Mouse (Mus musculus) thymus, postnatal 14 days (tissue): ENCODE measurements around the gene Rps28.
A peak's percentile ranks its signal among the peaks of the same experiment; 100 is the strongest.

Experiments used
- DNase-seq: peaks from one replicate; pipeline ENCODE4 v3.0.0; 2021

The Rps28 gene

GRCm38 (mm10) chr17:33811142-33811516 lies 13.2 kb downstream of the Rps28 start:
- no peak for DNase-seq

GRCm38 (mm10) chr17:33810334-33811141 lies 13.8 kb downstream of the Rps28 start, which contains the start of gene Kank3:
Gene Kank3, plus strand, starts transcription at chr17:33810519.
- DNase-seq: peak; percentile 88

DNA sequence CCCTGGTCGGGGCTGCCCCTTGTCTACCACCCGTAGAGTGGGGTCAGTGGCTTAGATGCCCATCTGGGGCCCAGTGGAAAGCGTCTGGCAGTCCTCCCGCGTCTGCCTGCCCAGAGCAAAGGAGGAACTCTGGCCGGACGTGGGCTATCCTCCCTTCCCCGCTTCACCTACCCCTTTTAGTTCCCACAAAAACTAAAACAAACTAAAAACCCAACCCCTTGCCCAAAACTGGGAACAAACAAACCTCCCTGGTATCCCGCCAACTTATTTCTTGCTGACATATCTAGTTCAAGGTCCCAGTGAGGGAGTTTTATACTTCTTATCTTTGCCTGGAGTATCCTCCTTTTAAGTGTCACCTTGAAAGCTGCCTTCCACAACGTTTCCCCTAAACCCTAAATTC lies 16.2 kb downstream of the Rps28 start:
- no peak for DNase-seq

DNA sequence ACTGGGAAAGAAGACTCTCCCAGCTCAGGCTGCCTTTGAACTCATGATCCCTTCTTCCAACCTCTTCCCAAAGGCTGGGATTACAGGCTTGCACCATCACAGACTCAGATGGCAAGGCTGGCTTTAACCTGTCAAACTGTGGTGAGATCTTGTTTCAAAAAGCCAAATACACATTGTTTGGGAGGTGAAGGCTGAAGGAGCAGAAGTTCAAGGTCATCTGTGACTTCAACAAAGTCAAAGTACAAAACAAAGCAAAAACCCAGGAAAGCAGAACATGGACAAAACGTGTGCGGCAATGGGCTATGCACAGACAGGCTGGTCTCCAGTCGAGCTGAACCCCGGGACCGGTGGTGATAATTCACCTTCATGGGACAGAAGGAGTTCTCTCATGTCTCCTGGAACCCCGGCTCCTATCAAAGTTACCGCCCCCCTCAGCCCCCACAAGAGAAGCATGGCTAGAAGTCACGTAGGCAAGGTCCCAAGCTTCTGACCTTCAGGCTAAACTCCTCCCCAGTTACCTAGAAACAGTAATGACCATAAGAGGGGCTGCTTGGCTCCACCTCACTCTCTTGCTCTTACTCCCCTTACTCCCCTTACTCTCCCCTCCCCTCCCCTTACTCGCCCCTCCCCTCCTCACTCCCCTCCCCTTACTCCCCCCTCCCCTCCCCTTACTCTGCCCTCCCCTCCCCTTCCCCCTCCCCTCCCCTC lies 17.0 kb downstream of the Rps28 start:
- DNase-seq: no peak

GRCm38 (mm10) chr17:33804745-33805144 lies 19.6 kb downstream of the Rps28 start:
- DNase-seq: no peak

GRCm38 (mm10) chr17:33804205-33804604 lies 20.2 kb downstream of the Rps28 start:
- DNase-seq: no peak

DNA sequence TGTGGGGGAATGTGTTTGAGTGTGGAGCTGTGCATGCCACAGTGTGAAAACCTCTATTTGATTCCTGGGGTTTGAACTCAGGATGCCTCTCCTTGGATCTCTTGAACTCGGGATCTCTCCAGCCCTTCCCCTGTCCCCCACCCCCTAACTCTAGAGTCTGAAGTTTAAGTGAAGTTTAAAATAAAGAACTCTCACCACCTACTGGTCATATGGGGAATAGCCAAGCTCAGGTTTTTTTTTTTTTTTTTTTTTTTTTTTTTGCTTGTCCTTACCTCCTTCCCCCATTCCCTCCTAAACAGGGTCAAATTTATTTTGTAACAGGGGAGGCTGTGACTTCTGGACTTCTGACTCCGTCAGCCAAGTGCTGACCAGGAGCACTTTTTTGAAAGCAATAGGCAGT lies 22.1 kb downstream of the Rps28 start:
- DNase-seq: no peak

DNA sequence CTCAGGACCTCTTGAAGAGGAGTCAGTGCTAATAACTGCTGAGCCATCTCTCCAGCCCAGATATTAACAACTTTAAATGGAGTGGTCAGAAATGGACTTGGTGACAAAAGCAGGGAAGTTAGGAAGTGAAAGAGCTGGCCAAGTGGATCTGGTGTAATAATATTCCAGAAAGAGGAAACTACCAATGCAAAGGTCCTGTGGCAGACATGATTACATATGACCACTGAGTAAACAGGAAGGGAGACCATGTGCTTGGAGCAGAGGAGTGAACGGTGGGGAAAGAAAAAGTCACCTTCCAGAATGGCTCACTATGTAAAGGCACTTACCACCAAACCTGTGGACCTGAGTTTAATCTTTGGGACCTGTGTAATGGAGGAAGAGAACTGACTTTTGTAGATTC lies 25.1 kb downstream of the Rps28 start:
- no peak for DNase-seq

DNA sequence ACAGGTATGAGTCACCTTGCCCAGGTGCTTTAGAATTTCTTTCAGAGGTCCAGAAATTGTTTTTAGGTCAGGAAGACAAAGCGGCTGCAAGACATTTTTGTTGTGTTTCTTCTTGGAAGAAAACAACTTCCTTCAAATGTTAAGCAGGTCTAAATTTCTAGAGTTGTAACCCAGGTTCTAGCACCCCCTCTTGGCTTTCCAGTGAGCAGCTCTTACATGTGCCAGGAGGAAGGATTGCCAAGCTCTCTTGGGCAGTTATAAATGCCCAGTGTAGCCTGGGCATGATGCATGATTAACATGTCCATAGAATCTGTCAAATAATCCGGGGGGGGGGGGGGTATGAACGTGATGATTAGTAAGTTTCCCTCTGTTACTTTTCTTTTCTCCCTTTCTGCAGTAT lies 26.1 kb downstream of the Rps28 start:
- DNase-seq: no peak

DNA sequence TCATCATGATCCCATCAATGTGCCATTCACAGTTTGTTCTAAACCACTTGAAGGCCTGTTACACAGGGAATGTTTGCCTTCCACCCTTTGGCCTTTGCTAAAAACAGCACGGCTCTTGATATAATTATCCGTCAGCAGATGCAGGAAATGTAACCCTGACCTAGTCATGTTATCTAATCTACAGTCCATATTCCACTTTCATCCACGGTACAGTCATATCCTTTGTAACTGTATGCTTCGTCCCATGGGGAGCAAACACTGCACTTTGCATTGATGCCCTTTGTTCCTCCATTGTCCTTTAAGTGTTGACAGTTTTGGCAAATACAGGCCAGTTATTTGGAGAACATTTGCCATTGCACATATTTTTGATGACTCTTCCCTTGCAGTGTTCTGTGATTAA lies 35.6 kb downstream of the Rps28 start:
- DNase-seq: no peak

GRCm38 (mm10) chr17:33786375-33786774 lies 38.0 kb downstream of the Rps28 start:
- no peak for DNase-seq

- DNase-seq: no peak
Measured at GRCm38 (mm10) chr17:33784939-33785338, 39.4 kb downstream of the Rps28 start.

- DNase-seq: no peak
Measured at GRCm38 (mm10) chr17:33783408-33783807, 41.0 kb downstream of the Rps28 start.

- DNase-seq: no peak
Measured at GRCm38 (mm10) chr17:33782067-33782466, 42.3 kb downstream of the Rps28 start.

GRCm38 (mm10) chr17:33781124-33781977 lies 43.0 kb downstream of the Rps28 start, which contains the start of gene Angptl4:
Gene Angptl4, minus strand, starts transcription at chr17:33781830.
- peak; percentile 85 for DNase-seq

- no peak for DNase-seq
Measured at GRCm38 (mm10) chr17:33780431-33780830, 43.9 kb downstream of the Rps28 start.

DNA sequence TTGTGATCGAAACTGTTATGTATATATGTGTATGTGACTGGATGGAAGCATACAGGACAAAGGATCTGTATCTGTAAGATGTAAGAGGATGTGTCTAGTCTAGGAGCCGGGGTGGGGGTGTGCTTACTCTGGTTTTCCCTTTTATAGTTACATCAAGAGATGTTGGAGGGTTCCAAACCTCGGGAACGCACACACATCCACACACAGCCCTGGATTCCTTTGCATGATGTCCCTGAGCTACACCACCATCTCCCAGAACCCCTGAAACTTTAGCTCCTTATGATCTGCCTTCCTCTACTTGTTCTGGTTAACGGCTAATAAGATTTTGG lies 44.4 kb downstream of the Rps28 start:
- DNase-seq: no peak

- DNase-seq: no peak
Measured at GRCm38 (mm10) chr17:33779271-33779966, 44.9 kb downstream of the Rps28 start.

DNA sequence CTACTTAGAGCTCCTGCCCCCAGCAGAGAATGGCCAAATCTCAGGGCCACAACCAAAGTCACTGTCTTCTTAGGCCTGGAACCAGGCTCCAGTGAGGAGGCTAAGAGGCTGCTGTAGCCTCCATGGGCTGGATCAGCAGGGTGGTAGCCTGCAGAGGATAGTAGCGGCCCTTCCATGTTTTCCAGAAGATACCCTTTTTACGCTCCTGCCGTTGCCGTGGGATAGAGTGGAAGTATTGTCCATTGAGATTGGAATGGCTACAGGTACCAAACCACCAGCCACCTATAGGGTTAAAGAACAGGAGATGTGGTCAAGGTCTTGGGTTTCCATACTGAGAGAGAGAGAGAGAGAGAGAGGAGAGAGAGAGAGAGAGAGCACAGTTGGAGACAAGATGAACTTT lies 49.1 kb downstream of the Rps28 start:
- no peak for DNase-seq

- DNase-seq: no peak
Measured at GRCm38 (mm10) chr17:33774573-33775155, 49.7 kb downstream of the Rps28 start.

DNA sequence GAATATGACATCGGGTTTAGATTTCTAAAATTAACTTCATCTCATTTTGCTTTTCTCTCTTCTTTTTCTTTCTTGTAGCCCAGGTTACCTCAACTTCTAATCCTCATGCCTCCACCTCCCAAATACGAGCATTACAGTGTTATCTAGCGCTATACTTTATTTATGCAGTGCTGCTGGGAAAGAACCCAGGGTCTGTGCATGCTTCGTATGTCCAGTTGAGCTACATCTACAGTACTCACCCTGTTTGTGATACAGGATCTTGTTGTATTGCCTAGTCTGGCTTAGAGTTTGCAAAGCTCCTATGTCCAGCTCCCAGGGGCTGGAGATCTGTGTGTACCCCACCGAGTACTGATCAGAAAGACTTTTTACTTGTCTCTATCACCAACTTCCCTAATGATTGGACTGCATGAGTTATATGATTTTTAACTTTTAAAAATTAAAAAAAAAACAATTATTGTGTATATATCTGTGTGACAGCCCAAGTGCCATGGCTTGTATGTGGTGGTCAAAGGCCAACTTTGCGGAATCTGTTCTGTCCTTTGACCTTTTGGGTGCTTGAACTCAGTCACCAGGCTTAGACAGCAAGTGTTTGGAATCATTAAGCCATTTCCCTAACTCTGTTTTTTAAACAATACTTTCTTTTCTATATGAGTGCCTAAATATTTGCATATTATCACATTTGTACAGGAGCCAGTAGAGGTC lies 50.3 kb downstream of the Rps28 start:
- DNase-seq: no peak

GRCm38 (mm10) chr17:33773426-33773825 lies 50.9 kb downstream of the Rps28 start:
- no peak for DNase-seq
